14 mouse cellular contexts compared by ENCODE assay signal in genomic region chr1:151074508-151075314, GRCm38 (mm10).
DNase-seq lines count a peak whose midpoint lies in the region; ATAC-seq and TF ChIP-seq lines count a peak whose summit lies in the region.
"Had no signal": no experiment of that assay in that cellular context is flagged by ENCODE, and none has a peak within 500 bp of the region (broad histone marks: within the 10 kb centered on the region; RNA-seq: fewer than 3 reads in every experiment).

No protein-coding gene starts in this region.

- no peak overlapping the region for H3K9ac ChIP-seq in stomach, embryonic 16.5 days (ENCODE audit: low read length)
- no peak overlapping the region for H3K9ac ChIP-seq in stomach, postnatal 0 days (ENCODE audit: low read length)
- no peak overlapping the region for H3K9ac ChIP-seq in liver, embryonic 15.5 days
- H3K9ac ChIP-seq in midbrain, embryonic 15.5 days = no peak overlapping the region
- H3K9ac ChIP-seq: embryonic facial prominence, embryonic 13.5 days; forebrain, embryonic 12.5 days; intestine, embryonic 15.5 days; lung, embryonic 15.5 days had no signal

- TF ChIP-seq EP300 in stomach, postnatal 0 days (optimal IDR thresholded peaks at IDR 0.05) = no peak

- no peaks in the 10 kb centered on the region for H3K4me1 ChIP-seq in stomach, embryonic 16.5 days (ENCODE audit: control insufficient read depth, insufficient read depth, low read length)
- no peaks in the 10 kb centered on the region for H3K4me1 ChIP-seq in stomach, postnatal 0 days (replicated peaks; ENCODE audit: control insufficient read depth, insufficient read depth)
- peaks cover 23% of the 10 kb centered on the region for H3K4me1 ChIP-seq in liver, embryonic 15.5 days (replicated peaks)
- H3K4me1 ChIP-seq in midbrain, embryonic 15.5 days = no peaks in the 10 kb centered on the region
- H3K4me1 ChIP-seq: embryonic facial prominence, embryonic 13.5 days; forebrain, embryonic 12.5 days; intestine, embryonic 15.5 days; lung, embryonic 15.5 days had no signal

- WGBS in stomach, embryonic 16.5 days = 84% methylated on average over 16 of the region's 16 CpGs
- WGBS in stomach, postnatal 0 days = 83% methylated on average over 16 of the region's 16 CpGs
- WGBS in liver, embryonic 15.5 days (ENCODE audit: insufficient replicate concordance) = 27% methylated on average over 16 of the region's 16 CpGs
- WGBS in midbrain, embryonic 15.5 days = 92% methylated on average over 16 of the region's 16 CpGs

- ATAC-seq in stomach, embryonic 16.5 days (ENCODE audit: insufficient read depth, low FRiP score) = no peak
- no peak for ATAC-seq in stomach, postnatal 0 days (ENCODE audit: low FRiP score, low TSS enrichment)
- ATAC-seq in activated CD4-positive, CD25-positive, alpha-beta regulatory T cell, adult 4 months = peak; percentile 34
- no peak for ATAC-seq in liver, embryonic 15.5 days (ENCODE audit: insufficient read depth)
- no peak for ATAC-seq in midbrain, embryonic 15.5 days (replicated peaks)
- ATAC-seq: intestine, embryonic 15.5 days had no signal

- no peak overlapping the region for H3K27ac ChIP-seq in stomach, embryonic 16.5 days (ENCODE audit: low read length)
- H3K27ac ChIP-seq in stomach, postnatal 0 days (replicated peaks) = no peak overlapping the region
- no peak overlapping the region for H3K27ac ChIP-seq in liver, embryonic 15.5 days (replicated peaks)
- H3K27ac ChIP-seq in midbrain, embryonic 15.5 days = no peak overlapping the region
- H3K27ac ChIP-seq: embryonic facial prominence, embryonic 13.5 days; forebrain, embryonic 12.5 days; intestine, embryonic 15.5 days; lung, embryonic 15.5 days had no signal

- no peak for DNase-seq in stomach, postnatal 0 days (ENCODE audit: low spot score)
- DNase-seq in thymus, postnatal 14 days = peak; percentile 33
- DNase-seq in embryo, embryonic 9.5 days (ENCODE audit: extremely low spot score) = no peak
- DNase-seq in adrenal gland, postnatal 25 days = no peak
- DNase-seq: cerebellum, postnatal 14 days; heart, postnatal 10 days had no signal

- H3K27me3 ChIP-seq in stomach, embryonic 16.5 days (ENCODE audit: control insufficient read depth, insufficient read depth, low read length) = no peaks in the 10 kb centered on the region
- H3K27me3 ChIP-seq in stomach, postnatal 0 days (ENCODE audit: control insufficient read depth, insufficient read depth, low read length) = no peaks in the 10 kb centered on the region
- H3K27me3 ChIP-seq in liver, embryonic 15.5 days = no peaks in the 10 kb centered on the region
- no peaks in the 10 kb centered on the region for H3K27me3 ChIP-seq in midbrain, embryonic 15.5 days (replicated peaks)
- H3K27me3 ChIP-seq: embryonic facial prominence, embryonic 13.5 days; forebrain, embryonic 12.5 days; intestine, embryonic 15.5 days; lung, embryonic 15.5 days had no signal

- no peak overlapping the region for H3K4me3 ChIP-seq in stomach, embryonic 16.5 days (replicated peaks; ENCODE audit: low read length)
- no peak overlapping the region for H3K4me3 ChIP-seq in stomach, postnatal 0 days (ENCODE audit: low read depth, low read length)
- peak overlapping the region; percentile 11; the same call in 1 of the 2 replicates for H3K4me3 ChIP-seq in liver, embryonic 15.5 days (replicated peaks)
- no peak overlapping the region for H3K4me3 ChIP-seq in midbrain, embryonic 15.5 days
- H3K4me3 ChIP-seq: embryonic facial prominence, embryonic 13.5 days; forebrain, embryonic 12.5 days; intestine, embryonic 15.5 days; lung, embryonic 15.5 days had no signal

- no peaks in the 10 kb centered on the region for H3K9me3 ChIP-seq in stomach, embryonic 16.5 days (replicated peaks; ENCODE audit: control insufficient read depth, low read length)
- H3K9me3 ChIP-seq in stomach, postnatal 0 days (ENCODE audit: control insufficient read depth, low read length) = no peaks in the 10 kb centered on the region
- no peaks in the 10 kb centered on the region for H3K9me3 ChIP-seq in liver, embryonic 15.5 days (replicated peaks)
- no peaks in the 10 kb centered on the region for H3K9me3 ChIP-seq in midbrain, embryonic 15.5 days
- H3K9me3 ChIP-seq: embryonic facial prominence, embryonic 13.5 days; forebrain, embryonic 12.5 days; intestine, embryonic 15.5 days; lung, embryonic 15.5 days had no signal

- TF ChIP-seq CTCF in stomach, postnatal 0 days (IDR thresholded peaks at IDR 0.05; ENCODE audit: low read depth) = no peak

- H3K4me2 ChIP-seq in stomach, embryonic 16.5 days (ENCODE audit: low read depth, low read length) = peak overlapping the region; percentile 17; the same call in 1 of the 2 replicates
- H3K4me2 ChIP-seq in stomach, postnatal 0 days (replicated peaks; ENCODE audit: low read depth) = no peak overlapping the region
- H3K4me2 ChIP-seq in liver, embryonic 15.5 days = peak overlapping the region; percentile 35; the same call in 1 of the 2 replicates
- H3K4me2 ChIP-seq in midbrain, embryonic 15.5 days = no peak overlapping the region
- H3K4me2 ChIP-seq: embryonic facial prominence, embryonic 13.5 days; forebrain, embryonic 12.5 days; intestine, embryonic 15.5 days; lung, embryonic 15.5 days had no signal

- no peaks in the 10 kb centered on the region for H3K36me3 ChIP-seq in stomach, embryonic 16.5 days (ENCODE audit: control insufficient read depth, insufficient read depth, low read length)
- no peaks in the 10 kb centered on the region for H3K36me3 ChIP-seq in stomach, postnatal 0 days (ENCODE audit: control insufficient read depth, insufficient read depth, low read length)
- H3K36me3 ChIP-seq in liver, embryonic 15.5 days (replicated peaks) = no peaks in the 10 kb centered on the region
- H3K36me3 ChIP-seq in midbrain, embryonic 15.5 days (replicated peaks) = no peaks in the 10 kb centered on the region
- H3K36me3 ChIP-seq: embryonic facial prominence, embryonic 13.5 days; forebrain, embryonic 12.5 days; intestine, embryonic 15.5 days; lung, embryonic 15.5 days had no signal

Comparison
In these comparisons a context has a peak if more than half of its experiments do, and no peak if none do; other contexts are left out.
1. H3K4me2 ChIP-seq: peak in stomach, embryonic 16.5 days (single experiment) and liver, embryonic 15.5 days (single experiment); none in stomach, postnatal 0 days (single experiment) and midbrain, embryonic 15.5 days (single experiment).